Mouse (Mus musculus): ENCODE results near the gene Smad6.

DNA sequence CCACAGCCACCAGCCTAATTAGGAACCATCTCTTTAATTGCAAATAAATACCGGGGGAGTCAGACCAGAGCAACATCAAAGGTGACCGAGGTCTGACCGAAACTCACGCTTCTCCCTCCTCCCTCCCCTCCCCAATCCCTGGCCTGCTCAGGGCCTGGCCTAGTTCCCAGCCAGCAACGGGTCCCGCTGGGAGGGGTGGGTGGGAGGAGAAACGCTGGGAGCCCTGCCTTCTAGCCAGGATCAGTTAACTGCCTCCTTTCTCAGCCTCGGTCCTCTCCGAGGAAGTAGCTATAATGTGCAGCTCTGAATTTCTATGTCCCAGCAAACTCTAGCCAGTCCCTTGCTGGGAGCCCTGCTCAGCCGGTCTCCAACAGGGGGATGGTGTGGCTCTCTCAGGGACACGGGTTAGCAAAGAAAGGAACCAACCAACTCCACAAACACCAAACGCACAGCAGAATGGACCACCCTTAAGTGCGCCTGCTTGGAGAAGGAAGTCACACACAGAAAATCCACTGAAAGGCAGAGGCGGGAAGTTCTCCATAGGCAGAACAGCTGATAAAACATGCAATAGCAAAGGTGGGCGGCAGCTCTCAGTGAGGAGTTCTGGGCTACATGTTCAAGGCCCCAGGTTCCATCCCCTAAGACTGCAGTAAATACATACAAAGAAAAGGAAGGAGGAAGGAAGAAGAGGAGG, 63.4 kb downstream of the Smad6 start:
- no peak for TF ChIP-seq POLR2A (IDR thresholded peaks at IDR 0.05; ENCODE audit: insufficient read depth, low read length)
- TF ChIP-seq EP300 (IDR thresholded peaks at IDR 0.05; ENCODE audit: insufficient read depth, low read depth, low read length), result no peak
